Mouse (Mus musculus) mature B cell (primary cell): ENCODE data around the gene Ddah1.

Experiments used
- in situ Hi-C: fragments of 300-500 bp; cut with MboI; formaldehyde crosslinking; loops from 2 replicates; pipeline ENCODE4 v1.14.3; 2019

Gene Ddah1

GRCm38 (mm10) chr3:145758561-145759378 is at the start of gene Ddah1:
Ddah1 (plus strand) TSS chr3:145758675.
- in situ Hi-C loops, result no loop called here

- in situ Hi-C loops, result no loop called here
These were observed 42.6 kb upstream of the Ddah1 start for GRCm38 (mm10) chr3:145715923-145716322.

GRCm38 (mm10) chr3:145719660-145720059 is 38.8 kb upstream of the Ddah1 start:
- in situ Hi-C loops, result no loop called here

- in situ Hi-C loops, result no loop called here
These were observed 33.4 kb upstream of the Ddah1 start for GRCm38 (mm10) chr3:145725078-145725477.

- in situ Hi-C loops, result no loop called here
These were observed 30.1 kb upstream of the Ddah1 start for GRCm38 (mm10) chr3:145728336-145728735.

- in situ Hi-C loops, result no loop called here
These were observed 28.9 kb upstream of the Ddah1 start for GRCm38 (mm10) chr3:145729531-145729930.

- in situ Hi-C loops, result no loop called here
These were observed 28.4 kb upstream of the Ddah1 start for GRCm38 (mm10) chr3:145730092-145730491.

- in situ Hi-C loops, result no loop called here
These were observed 23.6 kb upstream of the Ddah1 start for GRCm38 (mm10) chr3:145734857-145735256.

- in situ Hi-C loops, result no loop called here
These were observed 21.9 kb upstream of the Ddah1 start for GRCm38 (mm10) chr3:145736562-145736961.

- in situ Hi-C loops, result no loop called here
These were observed 19.8 kb upstream of the Ddah1 start for GRCm38 (mm10) chr3:145738662-145739061.

- in situ Hi-C loops, result no loop called here
These were observed 18.6 kb upstream of the Ddah1 start for GRCm38 (mm10) chr3:145739904-145740303.

- in situ Hi-C loops, result no loop called here
These were observed 15.4 kb upstream of the Ddah1 start for GRCm38 (mm10) chr3:145743050-145743449.

- in situ Hi-C loops, result no loop called here
These were observed 14.9 kb upstream of the Ddah1 start for GRCm38 (mm10) chr3:145743476-145744027.

GRCm38 (mm10) chr3:145748626-145749025 is 9.8 kb upstream of the Ddah1 start:
- in situ Hi-C loops, result no loop called here

- in situ Hi-C loops, result no loop called here
These were observed 2.0 kb upstream of the Ddah1 start for GRCm38 (mm10) chr3:145756457-145756856.

- in situ Hi-C loops, result no loop called here
These were observed 1.3 kb upstream of the Ddah1 start for GRCm38 (mm10) chr3:145757177-145757576.

GRCm38 (mm10) chr3:145757844-145758243 is 631 bp upstream of the Ddah1 start:
- in situ Hi-C loops, result no loop called here

GRCm38 (mm10) chr3:145759379-145760209 is 1.1 kb downstream of the Ddah1 start:
- in situ Hi-C loops, result no loop called here

GRCm38 (mm10) chr3:145760547-145760946 is 2.1 kb downstream of the Ddah1 start:
- in situ Hi-C loops, result no loop called here

GRCm38 (mm10) chr3:145761501-145762170 is 3.2 kb downstream of the Ddah1 start:
- in situ Hi-C loops, result no loop called here

GRCm38 (mm10) chr3:145762957-145763641 is 4.6 kb downstream of the Ddah1 start:
- in situ Hi-C loops, result no loop called here

- in situ Hi-C loops, result no loop called here
These were observed 5.1 kb downstream of the Ddah1 start for GRCm38 (mm10) chr3:145763642-145763972.
